Mouse (Mus musculus): Measurements from ENCODE around the gene Igsf21. TPM values are rescaled to one million over a fixed set of nuclear protein-coding genes. Genes with fewer than 3 reads are reported as not detected.

Igsf21 gene
- polyA plus RNA-seq (2012; rRNA removed): not detected in 2 replicates

GRCm38 (mm10) chr4:140246180-140247005 lies at the start of gene Igsf21:
Gene Igsf21 (minus strand): TSS chr4:140246784.

